Mouse (Mus musculus): Measurements from ENCODE around the gene Clybl.

Gene Clybl

GRCm38 (mm10) chr14:122364026-122364425, 182.5 kb downstream of the Clybl start:
- in situ Hi-C loops (cut with MboI): no loop called here

DNA sequence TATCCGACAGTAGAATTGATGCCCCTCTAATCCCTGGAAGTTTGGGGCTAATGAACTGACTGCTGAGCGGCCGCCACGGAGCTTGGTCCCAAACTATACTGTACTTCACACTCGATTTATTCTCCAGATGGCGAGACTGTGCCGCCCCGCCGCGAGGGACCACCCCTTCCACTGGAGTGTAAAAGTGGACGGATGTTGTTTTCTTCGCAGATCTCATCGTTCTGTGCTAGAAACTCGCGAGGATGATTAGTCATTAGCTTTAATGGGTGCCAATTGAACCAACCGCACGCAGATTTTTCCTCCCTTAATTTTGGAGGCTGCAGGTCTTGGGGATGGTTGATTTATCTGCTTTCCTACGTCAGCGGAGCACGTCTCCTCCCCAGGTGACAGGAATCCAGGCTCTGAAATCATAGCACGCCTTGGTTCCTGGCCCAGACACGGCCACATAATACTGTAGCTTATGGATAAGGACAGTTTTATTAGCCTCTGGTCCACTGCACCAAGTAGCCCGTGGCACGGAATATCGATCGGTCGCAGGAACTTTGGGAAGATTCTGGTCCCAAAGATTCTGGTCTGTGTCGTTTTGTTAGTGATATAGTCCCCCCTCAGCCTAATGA, 185.9 kb downstream of the Clybl start:
- in situ Hi-C loops (cut with MboI): no loop called here

- in situ Hi-C loops (cut with MboI): no loop called here
These were observed 186.4 kb downstream of the Clybl start for GRCm38 (mm10) chr14:122367882-122368418.

DNA sequence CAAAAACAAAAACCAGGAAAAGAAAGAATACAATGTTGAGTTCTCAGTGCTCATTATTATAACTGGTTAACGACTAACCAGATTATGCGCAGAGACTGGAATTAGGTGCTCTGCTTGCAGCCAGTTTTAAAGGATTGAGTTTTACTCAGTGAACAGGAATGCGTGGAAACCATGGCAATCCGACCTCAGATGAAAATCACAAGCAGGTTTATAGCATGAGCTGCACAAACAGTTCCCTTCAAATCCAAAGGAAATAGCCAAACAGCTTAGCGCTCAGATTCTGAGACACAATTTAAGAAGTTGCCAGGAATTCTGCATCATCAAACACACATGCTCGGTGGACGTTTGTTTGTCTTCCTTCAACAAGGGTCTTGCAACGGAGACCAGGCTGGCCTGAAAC, 187.0 kb downstream of the Clybl start:
- in situ Hi-C loops (cut with MboI): no loop called here

- in situ Hi-C loops (cut with MboI): no loop called here
These were observed 190.5 kb downstream of the Clybl start for GRCm38 (mm10) chr14:122371979-122372378.

- in situ Hi-C loops (cut with MboI): no loop called here
These were observed 192.0 kb downstream of the Clybl start for GRCm38 (mm10) chr14:122373458-122373857.

GRCm38 (mm10) chr14:122374285-122374997, 192.9 kb downstream of the Clybl start:
- in situ Hi-C loops (cut with MboI): no loop called here

DNA sequence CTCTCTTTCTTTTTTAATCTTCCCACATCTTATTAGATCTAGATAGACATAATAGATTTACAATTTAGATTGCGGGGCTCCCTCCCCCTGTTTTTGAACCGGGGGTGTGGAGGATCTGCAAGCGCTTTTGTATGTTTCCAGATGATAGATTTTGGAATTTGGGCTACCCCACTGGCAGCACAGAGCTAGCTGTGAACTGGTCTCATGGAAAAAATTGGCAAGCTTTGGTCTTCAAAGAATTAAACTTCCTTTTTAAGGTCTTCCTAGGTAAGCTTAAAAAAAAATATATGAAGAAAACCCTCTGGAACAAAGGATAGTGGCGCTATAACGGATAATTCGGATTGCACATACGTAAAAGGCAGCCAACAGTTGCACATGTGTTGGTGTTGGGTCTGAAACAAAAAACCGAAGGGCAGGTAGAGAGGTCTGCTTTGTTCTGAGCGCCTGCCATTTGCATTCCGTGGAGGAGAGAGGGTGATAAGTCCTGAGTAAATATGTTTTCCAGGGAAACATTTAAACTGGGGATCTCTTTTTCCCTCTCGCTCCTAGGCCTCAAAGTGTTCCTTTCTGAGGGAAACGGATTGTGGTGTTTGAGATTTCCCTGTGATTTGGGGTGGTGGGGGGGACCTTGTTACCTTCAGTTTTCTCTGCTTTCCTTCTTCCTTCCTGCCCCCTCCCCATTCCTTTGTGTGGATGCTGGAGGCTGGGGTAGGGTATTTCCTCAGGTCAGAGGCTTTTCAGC, 193.7 kb downstream of the Clybl start:
- in situ Hi-C loops (cut with MboI): no loop called here

DNA sequence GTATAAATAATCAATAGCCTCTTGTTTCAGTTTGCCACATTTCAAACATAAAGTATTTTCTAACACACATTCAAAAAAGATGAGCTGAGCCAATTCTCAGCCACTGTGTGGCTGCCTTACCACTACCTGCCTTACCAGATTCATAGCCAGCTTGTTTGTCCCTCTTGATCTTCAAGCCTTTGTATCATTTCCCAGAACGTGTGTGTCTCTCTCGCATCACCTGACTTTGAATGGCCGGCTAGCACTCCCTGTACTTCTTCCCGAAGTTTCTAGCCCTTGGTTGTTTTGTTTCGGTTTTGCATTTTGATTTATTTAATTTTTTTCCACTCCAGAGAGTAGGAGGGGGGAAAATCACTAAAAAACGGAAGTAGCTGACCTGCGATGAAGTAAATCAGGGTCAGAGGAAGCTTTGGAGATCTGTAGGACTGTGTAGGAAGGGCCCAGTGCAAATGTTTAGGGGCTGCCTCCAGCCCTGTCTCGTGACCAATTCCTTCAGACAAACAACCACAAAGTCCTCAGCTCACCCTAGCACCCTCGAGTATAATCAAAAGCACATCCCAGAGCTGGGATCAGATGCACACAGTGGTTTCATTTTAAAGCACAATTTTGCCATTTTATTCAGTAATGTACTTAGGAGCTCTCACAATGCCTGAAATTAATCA, 195.1 kb downstream of the Clybl start:
- in situ Hi-C loops (cut with MboI): no loop called here

DNA sequence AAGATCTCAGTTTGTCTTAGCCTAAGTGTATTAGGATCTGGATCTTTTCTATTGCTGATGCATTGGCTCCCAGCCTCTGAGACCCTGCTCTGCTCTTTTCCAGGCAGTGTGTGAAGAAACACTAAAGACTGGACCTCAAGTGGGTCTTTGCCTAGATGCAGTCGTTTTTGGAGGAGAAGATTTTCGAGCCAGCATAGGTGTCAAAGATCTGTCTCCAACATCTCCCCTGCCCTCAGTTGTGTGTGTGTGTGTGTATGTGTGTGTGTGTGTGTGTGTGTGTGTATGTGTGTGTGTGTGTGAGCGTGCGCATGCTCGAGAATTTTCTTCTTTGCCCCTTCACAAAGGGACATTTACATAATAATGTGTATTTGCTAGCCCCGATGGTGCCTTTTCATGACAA, 196.2 kb downstream of the Clybl start:
- in situ Hi-C loops (cut with MboI): no loop called here

DNA sequence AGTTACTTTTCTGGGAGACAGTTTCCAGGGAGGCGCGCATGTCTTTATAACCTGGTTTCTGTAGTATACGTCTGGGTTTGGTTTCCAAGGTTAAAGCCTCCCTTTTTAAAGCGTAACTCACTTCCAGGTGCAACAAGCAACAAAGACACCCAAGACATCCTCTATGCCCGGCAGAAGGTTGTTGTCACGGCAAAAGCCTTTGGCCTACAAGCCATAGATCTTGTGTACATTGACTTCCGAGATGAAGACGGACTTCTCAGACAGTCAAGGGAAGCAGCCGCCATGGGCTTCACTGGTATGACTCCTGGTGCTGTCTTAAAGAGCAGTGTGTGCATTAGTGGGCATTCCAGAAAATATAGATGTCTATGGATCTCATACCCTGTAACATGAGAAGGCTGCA, 197.6 kb downstream of the Clybl start:
- in situ Hi-C loops (cut with MboI): no loop called here

DNA sequence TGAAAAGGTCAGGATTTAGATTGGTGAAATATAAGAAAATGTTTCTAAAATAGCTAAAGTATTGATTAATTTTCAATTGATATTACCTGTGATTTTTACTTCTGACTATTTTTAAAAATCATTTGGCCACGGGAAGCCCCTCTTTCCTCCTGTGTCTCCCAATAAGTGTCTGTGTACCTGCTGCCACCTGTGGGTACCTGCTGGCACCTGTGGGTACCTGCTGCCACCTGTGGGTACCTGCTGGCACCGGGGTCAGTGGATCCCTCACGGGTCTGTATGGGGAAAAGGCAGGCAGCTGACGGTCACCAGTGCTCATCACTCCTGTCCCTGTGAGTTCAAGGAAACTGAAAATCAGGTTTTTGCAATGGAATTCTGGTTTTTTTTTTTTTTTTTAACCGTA, 198.5 kb downstream of the Clybl start:
- in situ Hi-C loops (cut with MboI): no loop called here

- in situ Hi-C loops (cut with MboI): no loop called here
These were observed 199.7 kb downstream of the Clybl start for GRCm38 (mm10) chr14:122380896-122381845.

DNA sequence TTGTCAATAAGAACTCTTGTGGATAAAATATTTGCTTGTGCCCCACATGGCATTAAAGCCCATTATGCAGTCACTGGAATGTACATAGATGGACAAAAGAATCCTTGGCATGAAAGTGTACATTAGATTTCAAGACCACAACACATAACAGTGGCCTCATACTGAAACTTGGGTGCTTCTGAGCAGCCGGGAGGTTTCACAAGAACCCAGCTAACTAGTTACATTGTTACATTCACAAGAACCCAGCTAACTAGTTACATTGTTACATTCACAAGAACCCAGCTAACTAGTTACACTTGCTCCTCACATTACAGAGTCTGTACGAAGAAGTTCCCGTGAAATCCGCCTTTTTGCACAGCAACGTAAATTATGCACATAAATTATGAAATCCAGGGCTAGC, 200.8 kb downstream of the Clybl start:
- in situ Hi-C loops (cut with MboI): no loop called here

- in situ Hi-C loops (cut with MboI): no loop called here
These were observed 202.4 kb downstream of the Clybl start for GRCm38 (mm10) chr14:122383931-122384330.

GRCm38 (mm10) chr14:122384447-122385237, 203.1 kb downstream of the Clybl start:
- in situ Hi-C loops (cut with MboI): no loop called here

GRCm38 (mm10) chr14:122385238-122385534, 203.7 kb downstream of the Clybl start:
- in situ Hi-C loops (cut with MboI): no loop called here

- in situ Hi-C loops (cut with MboI): no loop called here
These were observed 204.3 kb downstream of the Clybl start for GRCm38 (mm10) chr14:122385758-122386157.

DNA sequence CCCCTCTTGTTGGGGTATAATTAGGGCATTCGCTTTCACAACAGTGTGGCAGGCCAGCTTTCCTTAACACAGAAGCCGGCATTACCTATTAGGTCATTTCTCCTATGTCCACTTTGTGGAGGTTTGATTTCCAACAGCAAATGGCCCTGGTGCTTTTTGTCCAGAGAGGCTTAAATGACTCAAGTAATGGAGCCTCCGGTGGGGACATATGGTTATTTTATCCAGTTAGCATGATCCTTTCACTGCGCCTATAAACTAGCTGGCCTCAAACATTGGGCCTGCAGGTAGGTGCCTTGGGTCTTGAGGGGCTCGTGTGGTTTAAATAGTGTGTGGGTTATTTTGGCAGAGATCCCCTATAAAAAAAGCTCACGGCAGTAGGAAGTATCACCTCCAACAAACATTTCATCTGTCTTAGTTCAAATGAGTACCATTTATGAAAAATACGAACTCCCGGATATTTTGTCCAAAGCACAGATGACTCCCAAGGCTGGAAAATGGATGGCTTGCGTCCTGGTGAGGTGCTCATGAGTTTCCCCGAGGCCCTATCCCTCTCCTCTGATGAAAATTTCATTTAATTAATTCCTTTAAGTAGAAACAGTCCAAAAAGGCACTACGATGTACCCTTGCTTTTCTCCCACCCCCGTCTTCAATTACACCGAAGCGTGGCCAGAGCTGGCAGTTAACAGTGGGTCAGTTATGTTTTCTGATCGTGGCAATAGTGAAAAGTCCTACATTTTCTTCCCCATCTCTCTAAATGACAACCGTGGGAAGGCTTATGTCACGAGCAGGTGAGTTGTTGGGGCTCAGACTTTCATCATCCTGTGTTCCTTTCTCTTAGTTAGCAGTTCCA, 205.0 kb downstream of the Clybl start:
- in situ Hi-C loops (cut with MboI): no loop called here

DNA sequence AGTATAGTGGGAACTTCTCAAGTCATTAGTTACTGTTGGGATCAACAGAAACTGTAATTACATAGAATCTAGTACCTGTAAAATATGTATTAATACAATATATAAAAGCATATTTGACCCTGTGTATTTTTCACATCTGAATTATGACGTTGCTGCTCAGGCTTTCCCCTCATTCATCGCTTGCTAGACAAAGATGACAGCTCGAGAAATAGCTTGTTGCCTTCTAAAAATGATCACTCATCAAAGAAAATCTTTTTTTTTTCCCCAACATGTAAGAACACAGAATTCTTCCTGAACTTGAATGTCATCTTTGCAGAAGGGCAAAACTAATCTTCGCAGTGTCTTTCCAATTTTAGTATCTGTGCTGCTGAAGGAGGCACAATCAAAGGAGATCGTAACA, 206.3 kb downstream of the Clybl start:
- in situ Hi-C loops (cut with MboI): no loop called here

Data from mature B cell (primary cell).